Mouse (Mus musculus) urinary bladder, postnatal 36 days (tissue): ENCODE results near the gene Coro1a.
A peak's percentile ranks its signal among the peaks of the same experiment; 100 is the strongest.

Source experiments
- DNase-seq, 2 experiments: peaks; one replicate each; pipeline ENCODE4 v3.0.0; 2022; ENCODE audit warnings: low spot score in 2 of 2, mixed read lengths in 1 of 2

Gene Coro1a

DNA sequence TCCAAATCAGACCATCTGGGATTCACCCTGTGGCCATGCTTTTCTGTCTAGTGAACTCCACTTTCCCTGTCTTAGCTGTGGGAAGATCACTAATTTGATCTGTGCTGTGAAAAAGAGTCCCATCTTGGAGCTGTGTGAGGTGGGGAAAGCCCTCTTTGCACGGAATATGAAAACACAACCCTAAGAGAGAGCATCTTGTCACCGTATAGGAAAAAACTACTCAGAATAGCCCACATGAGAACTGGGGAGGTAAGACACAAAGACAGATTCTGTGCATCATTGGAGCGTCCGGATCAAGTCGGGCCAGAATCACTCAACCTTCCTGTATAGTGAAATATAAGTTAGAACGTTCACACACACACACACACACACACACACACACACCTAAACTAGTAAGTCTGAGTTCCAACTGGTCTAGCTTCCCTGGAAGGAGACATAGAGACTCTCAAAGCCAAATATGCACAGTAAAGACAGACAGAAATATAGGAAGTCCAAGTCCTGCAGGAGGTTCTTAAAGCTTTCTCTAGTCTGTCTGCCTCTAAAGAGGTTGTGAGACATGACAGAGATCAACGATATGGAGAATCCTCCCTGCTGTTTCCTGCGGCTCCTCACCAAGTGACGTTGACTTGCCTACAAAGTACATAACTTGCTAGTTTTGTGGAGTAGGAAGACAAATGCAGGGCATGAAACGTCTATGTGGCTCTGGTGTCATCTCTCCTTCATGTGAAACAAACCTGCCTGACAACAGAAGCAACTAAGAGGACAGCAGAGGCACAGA lies 777 bp upstream of the Coro1a start:
- DNase-seq, result no peak

- peak; percentile 52 to 68 for DNase-seq
Observed at GRCm38 (mm10) chr7:126704121-126704980, 3.2 kb downstream of the Coro1a start.

DNA sequence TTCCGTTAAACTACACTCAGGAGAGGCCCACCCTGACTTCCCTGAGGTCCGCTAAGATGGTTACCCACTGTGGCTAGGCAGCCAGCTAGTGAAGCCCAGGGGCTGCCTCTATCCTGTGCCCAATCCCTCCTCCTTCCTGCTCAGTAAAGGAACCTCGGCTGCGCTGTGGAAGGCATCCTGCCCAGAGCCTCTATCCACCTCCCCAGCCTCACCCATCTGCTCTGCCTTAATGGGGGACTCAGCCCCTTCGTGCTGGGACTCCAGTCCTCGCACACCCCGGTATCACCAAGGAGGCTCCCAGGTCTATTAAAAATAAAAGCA lies 3.9 kb downstream of the Coro1a start:
- no peak for DNase-seq

- no peak for DNase-seq
Observed at GRCm38 (mm10) chr7:126702861-126703756, 4.5 kb downstream of the Coro1a start.

DNA sequence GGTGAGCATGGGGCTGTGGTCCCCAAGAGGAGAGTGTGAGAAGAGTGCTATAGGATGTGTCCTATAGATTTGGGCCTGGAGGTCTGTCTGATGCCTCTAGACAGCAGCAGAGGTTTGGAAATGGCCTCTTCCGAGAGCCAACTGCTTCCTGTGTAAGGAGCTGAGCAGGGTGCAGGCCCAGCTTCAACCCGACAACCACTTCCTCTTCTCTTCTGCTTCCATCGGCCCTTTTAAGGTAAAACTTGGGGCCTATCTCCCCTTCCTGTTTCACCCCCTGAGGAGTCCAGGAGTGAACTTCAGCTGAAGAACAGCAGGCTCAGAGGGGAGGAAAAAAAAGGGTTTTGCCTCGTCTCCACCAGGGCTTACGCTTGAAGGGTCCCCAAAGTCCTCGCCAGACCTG lies 5.2 kb downstream of the Coro1a start:
- no peak for DNase-seq

GRCm38 (mm10) chr7:126701559-126702357 lies 5.8 kb downstream of the Coro1a start:
- DNase-seq, result no peak

GRCm38 (mm10) chr7:126701070-126701469 lies 6.5 kb downstream of the Coro1a start:
- DNase-seq, result peak; percentile 78 to 85

GRCm38 (mm10) chr7:126700063-126701015 lies 7.2 kb downstream of the Coro1a start:
- no peak for DNase-seq

DNA sequence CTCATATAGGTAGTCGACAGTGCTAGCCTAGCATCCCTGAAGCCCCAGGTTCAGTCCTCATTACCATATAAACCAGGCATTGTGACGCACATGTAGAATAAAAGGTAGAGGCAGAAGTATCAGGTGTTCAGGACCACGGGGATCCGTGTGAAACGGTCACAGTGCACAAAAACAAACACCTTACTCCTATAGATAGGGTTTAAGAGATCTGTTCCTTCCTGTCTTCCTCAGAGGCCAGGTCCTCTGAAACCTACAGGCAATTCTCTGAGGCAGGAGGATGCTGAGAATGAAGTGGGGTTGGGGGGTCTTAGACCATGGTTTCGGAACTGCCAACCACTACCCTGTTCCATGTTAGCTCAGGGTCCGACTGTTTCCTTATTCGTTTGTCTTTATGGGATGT lies 9.7 kb downstream of the Coro1a start:
- DNase-seq, result no peak

DNA sequence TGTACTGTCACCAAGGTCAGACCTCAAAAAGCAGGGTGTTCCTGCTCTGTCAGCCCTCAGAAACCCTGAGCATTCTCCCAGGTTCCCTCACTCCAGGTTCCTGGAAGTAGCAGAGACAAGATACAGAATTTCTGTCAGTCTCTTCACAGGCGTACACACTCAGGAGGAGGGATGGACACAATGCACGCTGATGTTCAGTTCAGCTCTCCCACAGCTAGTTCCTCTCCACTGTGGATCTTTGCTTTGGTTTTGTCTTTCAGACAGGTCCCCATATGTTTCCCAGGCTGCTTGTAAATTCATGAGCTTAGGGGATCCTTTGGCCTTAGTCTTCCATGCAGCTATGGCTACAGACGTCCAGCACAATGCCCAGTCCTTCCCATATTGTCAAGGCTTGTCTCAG lies 10.7 kb downstream of the Coro1a start:
- no peak for DNase-seq

DNA sequence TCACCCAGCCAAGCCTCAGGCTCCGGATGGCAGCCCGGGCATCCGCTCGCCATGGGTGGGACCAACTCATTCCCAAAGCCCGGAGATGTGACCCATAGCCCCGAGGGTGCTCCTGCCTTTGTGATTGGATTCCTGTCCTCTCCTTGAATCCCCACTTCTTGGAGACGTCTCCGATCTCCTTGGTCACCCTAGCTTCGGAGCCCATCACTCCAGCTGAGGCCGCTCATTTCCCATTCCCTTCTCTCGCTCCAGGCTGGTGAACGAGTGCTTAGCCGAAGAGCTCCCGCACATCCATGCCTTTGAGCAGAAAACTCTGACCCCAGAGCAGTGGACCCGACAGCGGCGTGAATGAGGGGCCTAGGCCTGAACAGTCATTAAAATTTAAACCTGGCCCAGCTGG lies 11.3 kb downstream of the Coro1a start:
- DNase-seq, result no peak

GRCm38 (mm10) chr7:126695631-126696207 lies 11.9 kb downstream of the Coro1a start, which contains the start of gene Slx1b:
Gene Slx1b (minus strand): TSS chr7:126695784.
- peak; percentile 90 to 96 for DNase-seq

GRCm38 (mm10) chr7:126695210-126695611 lies 12.4 kb downstream of the Coro1a start, which contains the start of gene Bola2:
Gene Bola2 (plus strand): TSS chr7:126695401.
- DNase-seq, result peak in 1 of 2 experiments; percentile 75

DNA sequence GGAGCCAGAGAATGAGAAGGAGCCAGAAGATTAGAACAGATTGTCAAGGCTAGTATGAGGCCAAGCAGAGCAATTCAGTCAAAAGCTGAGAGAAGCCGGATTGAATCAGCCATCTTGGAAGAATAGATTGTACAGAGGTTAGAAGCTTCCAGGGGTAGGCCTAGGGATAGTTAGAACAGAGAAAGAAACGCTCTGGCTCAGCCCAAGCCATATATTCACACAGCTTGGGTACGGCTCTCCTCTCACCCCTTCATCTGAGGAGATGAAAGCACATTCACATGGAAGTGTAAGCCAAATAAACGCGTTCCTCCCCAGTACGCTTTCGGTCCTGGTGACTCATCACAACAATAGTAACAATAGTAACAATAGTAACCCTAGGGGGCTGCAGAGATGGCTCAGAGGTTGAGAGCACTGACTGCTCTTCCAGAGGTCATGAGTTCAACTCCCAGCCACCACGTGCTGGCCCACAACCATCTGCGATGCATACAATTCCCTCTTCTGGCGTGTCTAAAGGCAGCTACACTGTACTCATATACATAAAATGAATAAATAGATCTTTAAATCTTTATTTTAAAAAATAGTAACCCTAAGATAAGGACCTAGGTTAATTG lies 13.0 kb downstream of the Coro1a start:
- no peak for DNase-seq

- no peak for DNase-seq
Observed at GRCm38 (mm10) chr7:126693781-126694180, 13.8 kb downstream of the Coro1a start.

GRCm38 (mm10) chr7:126693256-126693655 lies 14.3 kb downstream of the Coro1a start:
- peak; percentile 72 to 80 for DNase-seq

DNA sequence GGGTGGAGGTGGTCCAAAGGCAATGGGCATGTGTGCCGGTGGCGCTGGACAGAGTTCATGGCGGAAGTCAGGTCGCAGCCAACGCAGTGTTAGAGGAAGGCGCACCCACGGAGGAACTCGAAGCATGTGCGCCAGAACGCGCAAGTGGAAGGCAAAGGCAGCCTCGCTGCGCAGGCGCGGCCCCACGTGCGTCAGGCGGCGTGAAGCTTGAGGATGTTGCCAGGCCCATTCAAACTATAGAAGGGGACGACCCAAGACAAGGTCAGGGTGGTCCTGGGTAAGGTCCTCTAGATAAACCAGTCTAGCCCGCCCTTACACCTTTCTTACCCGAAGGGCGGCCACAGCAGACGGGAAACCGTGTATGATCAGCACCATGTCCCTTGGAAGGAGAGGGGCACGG lies 15.2 kb downstream of the Coro1a start:
- DNase-seq, result no peak

- no peak for DNase-seq
Observed at GRCm38 (mm10) chr7:126691676-126692075, 15.9 kb downstream of the Coro1a start.

DNA sequence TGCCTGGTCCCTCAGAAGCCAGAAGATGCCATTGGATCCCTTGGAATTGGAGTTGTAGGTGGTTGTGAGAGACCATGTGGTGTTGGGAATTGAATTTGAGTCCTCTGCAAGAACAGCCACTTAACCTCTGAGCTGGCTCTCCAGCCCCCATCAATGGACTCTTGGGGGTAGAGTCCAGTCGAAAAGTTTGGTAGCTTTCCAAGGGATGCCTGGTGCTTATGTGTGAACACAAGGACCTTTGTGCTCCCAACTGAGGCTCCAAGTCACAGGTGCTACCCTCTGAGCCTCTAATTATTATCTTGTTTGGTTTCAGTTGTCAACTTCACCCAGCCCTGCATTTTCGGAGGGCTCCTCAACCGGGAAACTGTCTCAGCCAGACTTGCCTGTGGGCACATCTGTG lies 16.9 kb downstream of the Coro1a start:
- no peak for DNase-seq
